35 mouse cellular contexts compared by ENCODE assay signal in genomic region chr11:12493791-12494190, GRCm38 (mm10). TPM values are rescaled to one million over a fixed set of nuclear protein-coding genes. Genes with fewer than 3 reads are reported as not detected.
"Had no signal": no experiment of that assay in that cellular context is flagged by ENCODE, and none has a peak within 500 bp of the region (broad histone marks: within the 10 kb centered on the region; RNA-seq: fewer than 3 reads in every experiment).

No protein-coding gene starts in this region.

- H3K27me3 ChIP-seq: heart, embryonic 13.5 days; heart, embryonic 15.5 days; hindbrain, embryonic 12.5 days; hindbrain, embryonic 13.5 days; hindbrain, embryonic 15.5 days; intestine, embryonic 15.5 days; kidney, embryonic 15.5 days had no signal

- H3K36me3 ChIP-seq: heart, embryonic 10.5 days; heart, embryonic 13.5 days; heart, embryonic 15.5 days; hindbrain, embryonic 10.5 days; hindbrain, embryonic 12.5 days; hindbrain, embryonic 13.5 days; hindbrain, embryonic 15.5 days; intestine, embryonic 15.5 days; kidney, embryonic 15.5 days had no signal

- H3K27ac ChIP-seq: heart, adult 2 months; heart, embryonic 13.5 days; heart, embryonic 15.5 days; hindbrain, embryonic 10.5 days; hindbrain, embryonic 12.5 days; hindbrain, embryonic 13.5 days; hindbrain, embryonic 14.5 days; hindbrain, embryonic 15.5 days; hindbrain, postnatal 0 days; intestine, embryonic 15.5 days; kidney, embryonic 15.5 days; kidney, postnatal 0 days; layer of hippocampus, adult 2 months; left cerebral cortex, adult 2 months had no signal

- H3K9me3 ChIP-seq: heart, embryonic 10.5 days; heart, embryonic 13.5 days; heart, embryonic 15.5 days; hindbrain, embryonic 10.5 days; hindbrain, embryonic 12.5 days; hindbrain, embryonic 13.5 days; hindbrain, embryonic 15.5 days; intestine, embryonic 15.5 days; kidney, embryonic 15.5 days had no signal

- H3K4me3 ChIP-seq: heart, adult 2 months; heart, embryonic 10.5 days; heart, embryonic 13.5 days; heart, embryonic 15.5 days; hindbrain, embryonic 10.5 days; hindbrain, embryonic 12.5 days; hindbrain, embryonic 13.5 days; hindbrain, embryonic 15.5 days; intestine, embryonic 15.5 days; kidney, embryonic 15.5 days; layer of hippocampus, adult 2 months; left cerebral cortex, adult 2 months had no signal

- DNase-seq: heart, adult 2 months; heart, postnatal 10 days; heart, postnatal 14 days; heart, postnatal 36 days; kidney, adult 11 months; kidney, adult 18-20 months; kidney, adult 2 months; kidney, adult 8-10 months; kidney, adult 9 months; kidney, postnatal 10 days; kidney, postnatal 14 days; kidney, postnatal 25 days; kidney, postnatal 36 days; kidney, postnatal 4 days; layer of hippocampus, adult 9-11 months; layer of hippocampus, postnatal 36 days had no signal

- H3K9ac ChIP-seq: heart, embryonic 13.5 days; heart, embryonic 15.5 days; hindbrain, embryonic 12.5 days; hindbrain, embryonic 13.5 days; hindbrain, embryonic 14.5 days; hindbrain, embryonic 15.5 days; intestine, embryonic 15.5 days; kidney, embryonic 15.5 days had no signal

- H3K4me1 ChIP-seq: heart, embryonic 10.5 days; hindbrain, embryonic 10.5 days; hindbrain, embryonic 12.5 days; hindbrain, embryonic 13.5 days; hindbrain, embryonic 15.5 days; intestine, embryonic 15.5 days; kidney, embryonic 15.5 days had no signal

- ATAC-seq: hindbrain, embryonic 16.5 days; hindbrain, postnatal 0 days; inflammation-experienced regulatory T-cells, adult 6 months; intestine, embryonic 15.5 days; intestine, embryonic 16.5 days; intestine, postnatal 0 days had no signal

- H3K4me2 ChIP-seq: heart, embryonic 13.5 days; heart, embryonic 15.5 days; hindbrain, embryonic 12.5 days; hindbrain, embryonic 13.5 days; hindbrain, embryonic 14.5 days; hindbrain, embryonic 15.5 days; intestine, embryonic 15.5 days; kidney, embryonic 15.5 days had no signal

RNA-seq across cellular contexts. Expression of gene Cobl, which starts 29.0 kb away (rescaled TPM):
- total RNA-seq: hematopoietic stem cell, adult 5-6 weeks had no signal
